Mouse (Mus musculus) heart, postnatal 0 days (tissue): ENCODE results near the gene Kcnj4. TPM values are rescaled to one million over a fixed set of nuclear protein-coding genes. Genes with fewer than 3 reads are reported as not detected.

Experiments used
- ATAC-seq: fragments of 200-750 bp; cut with Nextera tagmentation; 2 replicates; pipeline ENCODE4 v1.8.0; 2017; ENCODE audit warnings: low read depth, moderate number of reproducible peaks, moderate library complexity; ENCODE audit not compliant: insufficient read depth
- DNase-seq: peaks from one replicate; pipeline ENCODE4 v3.0.0-alpha.2; 2016; ENCODE audit warnings: low spot score
- H3K27ac ChIP-seq: fragments of 300-500 bp; sonication (generic); 2 replicates; pipeline ENCODE4 v1.5.1; 2014; ENCODE audit warnings: low read depth, mild to moderate bottlenecking
- H3K27me3 ChIP-seq: fragments of 300-500 bp; sonication (generic); 2 replicates; pipeline ENCODE4 v1.6.1; 2014; ENCODE audit warnings: low read length, mixed read lengths; ENCODE audit not compliant: control insufficient read depth, insufficient read depth
- H3K36me3 ChIP-seq: fragments of 300-500 bp; sonication (generic); replicated peaks from 2 replicates; pipeline ENCODE4 v1.6.1; 2014; ENCODE audit warnings: low read length, mixed read lengths; ENCODE audit not compliant: control insufficient read depth, insufficient read depth
- H3K4me1 ChIP-seq: fragments of 300-500 bp; sonication (generic); 2 replicates; pipeline ENCODE4 v1.6.1; 2014; ENCODE audit warnings: antibody characterized with exemption; ENCODE audit not compliant: control insufficient read depth, insufficient read depth
- H3K4me2 ChIP-seq: fragments of 300-500 bp; sonication (generic); 2 replicates; pipeline ENCODE4 v1.6.1; 2014; ENCODE audit warnings: low read depth, mild to moderate bottlenecking, low read length, moderate library complexity
- H3K4me3 ChIP-seq: fragments of 300-500 bp; sonication (generic); 2 replicates; pipeline ENCODE4 v1.5.1; 2014; ENCODE audit warnings: low read depth, low read length
- H3K9ac ChIP-seq: fragments of 300-500 bp; sonication (generic); replicated peaks from 2 replicates; pipeline ENCODE4 v1.6.1; 2014; ENCODE audit warnings: low read depth, low read length, mixed read lengths
- H3K9me3 ChIP-seq: fragments of 300-500 bp; sonication (generic); replicated peaks from 2 replicates; pipeline ENCODE4 v1.6.1; 2016; ENCODE audit warnings: low read length; ENCODE audit not compliant: control insufficient read depth
- CTCF ChIP-seq: IDR thresholded peaks from 2 replicates; pipeline ENCODE4 v1.5.1; 2016; ENCODE audit warnings: antibody characterized with exemption, control low read depth, low read depth
- EP300 ChIP-seq: IDR thresholded peaks from 2 replicates; pipeline ENCODE4 v1.6.1; 2016; ENCODE audit warnings: antibody characterized with exemption, low read depth
- WGBS: fragments of 180-500 bp; shearing (Covaris S2); extraction: QIAGEN DNeasy Blood & Tissue Kit; methylation state at CpG from one replicate; pipeline ENCODE4 v1.1.7; 2014; 5-methylcytosine and 5-hydroxymethylcytosine counted together
- polyA plus RNA-seq: library from polyadenylated mRNA; unstranded; fragments of >200 nt; fragmentation: Nextera tagmentation; extraction: Ambion mirVana; gene quantifications from 2 replicates; pipeline ENCODE4 v1.2.1, GENCODE M21; 2015
- total RNA-seq: library from RNA; depleted of rRNA; stranded (reverse); fragments of >200 nt; gene quantifications from 2 replicates; pipeline ENCODE4 v1.2.3, GENCODE M21; 2014; ENCODE audit warnings: low replicate concordance

The Kcnj4 gene
- total and polyA plus RNA-seq, 2 experiments from 2014 or later, result 0.10 to 3.6 TPM

- TF ChIP-seq CTCF (0 out of 2 replicates have a peak, but pooled peaks have one; percentile 3), EP300 (no peak)
- ATAC-seq, result no peak
- H3K4me3 ChIP-seq, result no peak overlapping the region
- H3K27ac ChIP-seq, result no peak overlapping the region
- 52% methylated on average over 12 of the region's 12 CpGs for WGBS
- no peak overlapping the region for H3K4me2 ChIP-seq
- no peak overlapping the region for H3K9ac ChIP-seq
- H3K36me3 ChIP-seq, result no peaks in the 10 kb centered on the region
- H3K27me3 ChIP-seq, result no peaks in the 10 kb centered on the region
- peaks cover 8% of the 10 kb centered on the region; the same call in 1 of the 2 replicates for H3K4me1 ChIP-seq
- no peak for DNase-seq
- H3K9me3 ChIP-seq, result peaks cover 5% of the 10 kb centered on the region; the same call in 1 of the 2 replicates
Observed at GRCm38 (mm10) chr15:79473638-79474355, 31.2 kb downstream of the Kcnj4 start.

GRCm38 (mm10) chr15:79473042-79473441 is 32.0 kb downstream of the Kcnj4 start:
- Histone ChIP-seq H3K27me3 (no peaks in the 10 kb centered on the region), H3K4me2 (no peak overlapping the region), H3K4me1 (peaks cover 8% of the 10 kb centered on the region; the same call in 1 of the 2 replicates), H3K36me3 (no peaks in the 10 kb centered on the region), H3K27ac (no peak overlapping the region), H3K4me3 (no peak overlapping the region), H3K9ac (no peak overlapping the region), H3K9me3 (peaks cover 5% of the 10 kb centered on the region; the same call in 1 of the 2 replicates)
- DNase-seq (no peak), ATAC-seq (no peak)
- WGBS, result 85% methylated on average over 5 of the region's 5 CpGs
- TF ChIP-seq EP300, result no peak
- TF ChIP-seq CTCF, result no peak

- ATAC-seq (no peak), DNase-seq (no peak)
- H3K27me3 ChIP-seq, result no peaks in the 10 kb centered on the region
- no peak overlapping the region for H3K4me3 ChIP-seq
- H3K9me3 ChIP-seq, result peaks cover 5% of the 10 kb centered on the region; the same call in 1 of the 2 replicates
- no peaks in the 10 kb centered on the region for H3K4me1 ChIP-seq
- H3K27ac ChIP-seq, result no peak overlapping the region
- no peak overlapping the region for H3K9ac ChIP-seq
- 54% methylated on average over 10 of the region's 10 CpGs for WGBS
- TF ChIP-seq CTCF (no peak), EP300 (no peak)
- H3K4me2 ChIP-seq, result no peak overlapping the region
- H3K36me3 ChIP-seq, result no peaks in the 10 kb centered on the region
Observed at GRCm38 (mm10) chr15:79471095-79471494, 33.9 kb downstream of the Kcnj4 start.

- Histone ChIP-seq H3K4me3 (no peak overlapping the region), H3K4me1 (no peaks in the 10 kb centered on the region), H3K9me3 (peaks cover 5% of the 10 kb centered on the region; the same call in 1 of the 2 replicates), H3K27me3 (no peaks in the 10 kb centered on the region), H3K27ac (no peak overlapping the region), H3K9ac (no peak overlapping the region), H3K36me3 (no peaks in the 10 kb centered on the region), H3K4me2 (peak overlapping the region; percentile 16; the same call in 1 of the 2 replicates)
- TF ChIP-seq EP300, result no peak
- TF ChIP-seq CTCF, result no peak
- DNase-seq, result no peak
- 22% methylated on average over 17 of the region's 17 CpGs for WGBS
- ATAC-seq, result no peak
Observed at GRCm38 (mm10) chr15:79470583-79470982, 34.5 kb downstream of the Kcnj4 start.

- Histone ChIP-seq H3K27me3 (no peaks in the 10 kb centered on the region), H3K9ac (no peak overlapping the region), H3K4me2 (no peak overlapping the region), H3K9me3 (peaks cover 5% of the 10 kb centered on the region; the same call in 1 of the 2 replicates), H3K27ac (no peak overlapping the region), H3K36me3 (no peaks in the 10 kb centered on the region), H3K4me1 (no peaks in the 10 kb centered on the region), H3K4me3 (no peak overlapping the region)
- ATAC-seq (no peak), DNase-seq (no peak)
- 63% methylated on average over 5 of the region's 5 CpGs for WGBS
- no peak for TF ChIP-seq EP300
Observed at GRCm38 (mm10) chr15:79469577-79469976, 35.5 kb downstream of the Kcnj4 start.
